Mouse (Mus musculus) adipocyte (in vitro differentiated cells): Measurements from ENCODE around the gene Ppfia4.
A peak's percentile ranks its signal among the peaks of the same experiment; 100 is the strongest.

Source experiments
- DNase-seq: peaks from one replicate; pipeline ENCODE4 v3.0.0-alpha.2; 2016; ENCODE audit warnings: low spot score

The Ppfia4 gene

DNA sequence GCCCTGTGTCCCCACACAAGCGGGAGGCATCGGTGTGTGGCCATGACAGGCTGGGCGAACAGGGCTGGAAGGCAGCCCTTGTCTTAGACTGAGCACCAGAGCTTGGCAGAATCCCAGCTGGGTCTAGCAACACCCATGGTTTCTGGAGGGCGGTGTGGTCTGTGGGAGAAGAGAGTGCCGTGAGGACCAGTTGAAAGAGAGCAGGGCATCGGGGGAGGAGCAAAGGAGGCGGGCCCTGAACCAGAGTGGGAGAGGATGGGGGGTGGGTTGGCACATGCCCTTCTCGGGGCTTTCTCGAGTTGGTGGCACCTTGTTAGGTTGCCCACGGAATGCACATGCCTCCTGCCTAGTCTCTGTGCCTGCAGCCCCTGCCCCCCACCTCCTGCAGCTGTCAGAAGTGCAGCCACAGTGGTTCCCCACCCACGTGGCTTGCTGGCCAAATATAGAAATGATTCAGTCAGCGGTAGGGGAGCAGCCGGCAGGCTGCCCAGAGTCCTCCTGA is at the start of gene Ppfia4:
TSS of gene Ppfia4 (minus strand) at position 159 of the 502 bp plus-strand sequence.
- peak; percentile 29 for DNase-seq

DNA sequence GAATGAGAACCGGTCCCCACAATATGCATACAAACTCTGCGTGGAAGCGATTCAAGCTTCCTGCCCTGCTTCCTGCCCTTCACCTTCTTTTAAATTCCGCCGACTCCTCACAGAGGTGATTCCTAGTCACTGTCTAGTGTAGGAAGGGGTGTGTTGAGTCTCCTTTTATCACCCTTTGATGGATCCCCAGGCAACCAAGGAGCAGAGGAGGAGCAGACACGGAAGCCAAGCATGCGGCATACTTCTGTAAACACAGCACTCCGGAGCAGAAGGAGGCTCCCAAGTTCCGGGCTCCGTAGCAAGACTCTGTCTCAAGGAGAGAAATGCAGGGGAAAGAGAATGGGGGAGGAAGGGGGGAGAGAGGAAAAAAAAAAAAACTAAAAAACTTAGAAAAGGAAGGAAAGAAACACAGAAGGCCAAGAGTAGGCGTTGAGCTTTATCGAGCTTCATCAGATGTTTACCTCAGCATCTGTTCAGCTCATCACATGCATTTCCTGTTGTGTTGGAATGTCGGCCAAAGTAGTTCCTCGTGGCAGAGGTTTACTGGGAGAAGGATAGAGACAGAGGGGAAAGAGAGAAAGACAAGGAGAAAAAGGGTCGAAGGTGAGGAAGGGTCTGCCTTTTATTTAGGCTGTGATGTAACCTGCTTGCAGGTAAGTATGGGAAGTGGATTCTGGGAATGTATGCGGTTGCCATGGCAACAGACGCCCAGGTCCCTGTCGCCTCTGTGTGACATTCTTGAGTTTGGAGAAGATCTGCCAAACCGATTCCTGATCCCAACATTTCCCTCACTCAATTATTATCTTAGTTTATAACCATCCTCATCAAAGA is 49.3 kb upstream of the Ppfia4 start:
- no peak for DNase-seq

DNA sequence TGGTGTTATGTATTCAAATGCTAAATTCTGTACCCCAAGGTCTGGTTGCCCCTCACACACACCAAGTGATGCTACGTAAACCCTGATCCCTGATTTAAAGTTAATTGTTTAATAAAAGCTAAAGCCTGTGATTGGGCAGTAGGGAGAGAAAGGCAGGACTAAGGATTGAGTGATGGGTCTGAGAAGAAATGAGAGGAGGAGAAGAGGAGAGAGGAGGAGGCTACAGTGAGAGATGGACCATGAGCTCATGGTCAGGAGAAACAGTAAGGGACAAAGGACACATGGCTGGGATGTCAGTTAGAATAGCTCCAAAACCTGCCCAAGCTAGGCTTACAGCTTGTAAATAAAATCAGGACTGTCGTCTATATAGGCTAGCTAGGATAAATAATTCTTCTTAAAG is 48.3 kb upstream of the Ppfia4 start:
- no peak for DNase-seq

DNA sequence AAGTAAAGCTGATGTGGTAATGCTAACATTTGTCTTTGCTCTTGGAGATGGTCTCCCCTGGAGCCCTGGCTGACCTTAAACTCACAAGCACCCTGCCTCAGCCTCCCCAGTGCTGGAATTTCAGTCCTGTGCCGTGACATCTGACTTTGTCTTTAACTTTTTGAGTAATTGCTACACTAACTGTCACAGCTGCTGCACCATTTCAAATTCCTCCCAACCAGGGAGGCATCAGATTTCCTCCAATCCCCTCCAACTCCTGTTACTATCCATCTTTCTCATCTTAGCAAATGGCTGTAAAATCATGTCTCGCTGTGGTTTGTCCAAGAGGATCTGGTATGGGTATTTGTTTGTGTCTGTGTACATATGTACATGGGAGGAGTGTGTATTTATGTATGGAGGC is 41.4 kb upstream of the Ppfia4 start:
- DNase-seq, result no peak

DNA sequence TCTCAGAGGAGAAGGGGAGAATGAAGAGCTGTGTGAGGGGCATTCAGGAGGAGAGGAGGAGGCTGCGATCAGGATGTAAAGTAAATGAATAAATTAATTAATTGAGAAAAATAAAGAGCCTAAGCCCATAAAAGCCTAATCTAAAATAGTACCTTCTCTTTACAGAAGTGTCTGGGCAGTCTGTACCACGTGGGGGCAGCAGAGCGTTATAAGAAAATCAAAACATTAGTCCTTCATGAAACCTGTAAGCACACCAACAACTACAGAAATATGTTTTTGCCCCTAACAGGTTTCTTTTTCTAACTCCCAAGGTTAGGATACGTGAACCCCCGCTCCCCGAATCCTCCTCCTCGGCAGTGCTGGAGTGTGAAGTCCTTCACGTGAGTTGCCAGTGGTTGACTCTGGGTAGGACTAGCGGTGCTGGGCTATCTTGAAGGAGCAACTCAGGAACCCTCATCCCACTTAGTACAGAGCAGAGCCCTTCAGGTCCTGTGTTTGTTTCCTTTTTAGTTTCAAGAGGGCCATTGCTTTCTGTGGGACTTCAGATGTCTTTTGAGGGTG is 36.1 kb upstream of the Ppfia4 start:
- peak; percentile 79 for DNase-seq

DNA sequence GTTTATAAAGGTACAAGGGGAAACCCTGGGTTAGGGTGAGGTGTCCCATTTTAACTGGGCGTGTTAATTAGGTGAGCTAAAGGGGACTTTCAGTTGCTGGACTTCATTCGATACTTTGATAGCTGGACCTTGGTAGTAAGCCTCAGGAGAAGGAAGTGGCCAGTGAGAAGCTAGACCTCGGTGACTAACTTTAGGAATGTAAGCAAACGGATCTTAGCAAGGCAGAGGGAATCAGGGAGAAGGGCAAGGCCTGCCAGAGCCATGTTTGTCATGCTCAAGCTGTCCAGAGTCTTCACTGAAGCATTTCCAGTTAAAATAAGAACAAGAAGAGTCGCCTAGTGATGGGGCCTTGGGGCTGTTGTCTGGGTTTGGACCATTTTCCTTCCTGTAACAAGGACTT is 32.8 kb upstream of the Ppfia4 start:
- peak; percentile 73 for DNase-seq

DNA sequence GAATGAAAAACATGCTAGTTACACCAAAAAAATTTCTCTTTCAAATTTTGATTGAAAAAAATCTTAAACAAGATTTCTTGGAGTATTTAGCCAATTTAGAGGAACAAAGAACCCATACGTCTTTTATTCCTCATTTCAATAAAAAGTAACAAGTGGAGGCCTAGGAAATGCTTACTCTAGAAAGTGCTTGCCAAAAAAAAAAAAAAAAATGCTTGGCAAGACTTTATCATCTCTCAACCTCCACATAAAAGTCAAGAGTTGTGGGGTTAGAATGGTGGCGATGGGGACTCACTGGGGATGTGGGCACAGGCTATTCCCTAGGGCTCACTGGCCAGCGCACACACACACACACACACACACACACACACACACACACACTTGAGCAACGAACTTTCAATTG is 30.5 kb upstream of the Ppfia4 start:
- no peak for DNase-seq

DNA sequence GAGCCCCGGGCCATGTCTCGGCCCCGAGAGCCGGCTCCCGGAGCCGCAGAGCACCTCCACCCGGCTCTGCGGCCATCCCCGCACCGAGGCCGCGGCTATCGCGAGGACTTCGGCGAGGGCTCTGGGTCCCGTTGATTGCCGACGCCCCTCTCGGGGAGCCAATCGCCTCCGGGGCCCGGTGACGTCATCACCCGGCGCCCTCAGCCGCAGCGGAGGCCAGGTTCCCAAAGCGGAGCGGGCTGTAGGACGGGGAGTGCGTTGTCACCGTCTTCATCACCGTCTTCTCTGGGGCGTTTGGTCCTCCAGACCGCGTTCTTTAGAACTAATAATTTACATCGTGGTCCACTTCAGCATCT is 29.1 kb upstream of the Ppfia4 start, which contains the start of gene Tmem183a:
TSS of gene Tmem183a (minus strand) at position 123 of the 356 bp plus-strand sequence.
- DNase-seq, result peak; percentile 93

DNA sequence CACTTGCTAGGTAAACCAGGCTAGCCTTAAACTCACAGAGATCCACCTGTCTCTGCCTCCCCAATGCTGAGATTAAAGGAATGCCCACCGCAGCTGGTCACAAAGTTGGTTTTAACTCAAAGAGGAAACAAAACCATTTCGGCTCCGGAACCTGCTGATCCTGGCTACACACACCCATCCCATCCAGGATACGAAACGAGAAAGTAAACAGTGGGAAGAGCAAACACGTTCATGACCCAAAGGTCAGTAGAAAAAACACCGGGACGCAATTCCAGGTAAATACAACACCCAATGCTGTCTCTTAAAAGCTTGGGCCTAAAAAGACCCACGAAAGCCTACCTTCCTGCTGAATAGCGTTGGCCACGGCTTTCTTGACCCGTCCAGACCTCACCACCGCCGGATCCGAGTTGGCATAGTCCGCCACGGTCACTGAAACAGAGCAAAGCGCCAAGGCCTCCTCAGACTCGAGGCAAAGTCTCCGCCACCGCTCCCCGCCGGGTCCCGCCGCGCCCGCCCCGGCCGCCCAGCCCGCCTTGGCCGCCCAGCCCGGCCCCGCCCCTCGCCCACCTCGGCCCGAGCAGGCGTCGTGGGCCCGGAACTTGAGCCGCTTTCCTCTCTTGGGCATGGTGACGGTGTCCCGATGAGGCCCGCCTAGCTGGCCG is 28.6 kb upstream of the Ppfia4 start:
- peak; percentile 28 for DNase-seq

DNA sequence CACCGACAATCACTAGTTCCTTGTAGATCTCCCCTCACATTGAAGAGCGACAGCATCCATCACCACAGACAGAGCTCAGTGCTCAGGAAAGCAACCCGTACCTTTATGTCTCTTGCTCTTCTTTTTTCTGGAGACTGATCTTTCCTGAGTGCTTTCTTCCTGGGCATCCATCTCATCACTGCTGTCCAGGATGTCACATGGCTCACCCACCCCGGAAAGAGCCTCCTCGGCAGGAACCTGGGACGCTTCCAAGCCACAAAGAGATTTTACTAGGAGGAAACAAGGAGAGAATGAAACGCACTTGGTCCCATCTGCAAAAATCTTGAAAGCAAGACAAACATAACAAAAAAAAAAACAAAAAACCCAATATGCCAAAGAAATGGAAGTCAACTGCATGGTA is 27.9 kb upstream of the Ppfia4 start:
- no peak for DNase-seq

DNA sequence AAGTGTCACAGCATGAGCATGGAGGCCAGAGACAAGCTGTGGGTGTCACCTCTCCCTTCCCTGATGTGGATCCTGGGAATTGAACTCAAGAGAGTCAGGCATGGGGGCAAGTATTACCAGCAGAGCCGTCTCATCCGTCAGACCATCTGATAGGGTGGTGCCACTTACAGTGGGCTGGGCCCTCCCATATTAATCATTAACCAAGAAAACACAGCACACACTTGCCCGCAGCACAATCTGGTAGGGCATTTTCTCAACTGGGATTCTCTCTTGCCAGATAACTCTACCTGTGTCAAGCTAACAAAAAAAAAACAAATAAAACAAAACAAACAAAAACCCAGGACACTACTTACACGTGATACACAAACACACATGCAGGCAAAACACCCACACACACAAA is 24.7 kb upstream of the Ppfia4 start:
- DNase-seq, result no peak

DNA sequence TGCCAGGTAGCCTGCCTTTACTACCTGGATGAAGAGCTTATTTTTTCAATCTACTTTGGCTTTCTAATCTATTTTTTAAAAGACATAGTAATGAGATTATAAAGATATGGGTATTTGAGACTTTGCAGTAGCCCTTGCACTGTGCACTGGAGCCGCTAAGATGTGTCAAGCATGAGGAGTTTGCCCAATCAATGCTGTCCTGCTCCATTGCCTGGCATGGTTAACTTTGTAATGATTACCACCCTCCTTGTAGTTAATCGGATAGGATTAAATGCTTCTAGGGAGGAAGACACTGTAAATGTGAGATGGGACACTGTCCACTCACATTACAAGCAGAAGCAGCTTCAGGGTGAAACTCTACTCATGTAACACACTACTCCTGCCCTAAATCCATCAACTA is 20.6 kb upstream of the Ppfia4 start:
- no peak for DNase-seq

DNA sequence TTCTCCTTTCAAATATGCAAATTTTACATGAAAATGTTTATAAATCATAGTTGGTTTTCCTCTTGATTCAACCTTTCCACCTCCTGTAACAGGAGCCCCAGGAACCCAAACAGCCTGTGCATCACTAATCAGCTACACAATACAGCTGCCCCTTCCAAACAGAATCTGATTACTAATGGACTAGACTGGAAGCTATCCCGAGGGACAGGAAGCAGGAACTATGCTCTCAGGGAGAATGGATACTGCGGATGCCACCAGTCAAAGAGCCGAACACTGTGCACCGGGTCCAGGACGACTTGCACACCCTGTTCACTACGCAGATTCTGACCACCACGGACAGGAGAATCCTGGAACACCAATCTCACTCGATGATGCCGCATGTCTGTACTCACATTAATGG is 15.1 kb upstream of the Ppfia4 start:
- no peak for DNase-seq

DNA sequence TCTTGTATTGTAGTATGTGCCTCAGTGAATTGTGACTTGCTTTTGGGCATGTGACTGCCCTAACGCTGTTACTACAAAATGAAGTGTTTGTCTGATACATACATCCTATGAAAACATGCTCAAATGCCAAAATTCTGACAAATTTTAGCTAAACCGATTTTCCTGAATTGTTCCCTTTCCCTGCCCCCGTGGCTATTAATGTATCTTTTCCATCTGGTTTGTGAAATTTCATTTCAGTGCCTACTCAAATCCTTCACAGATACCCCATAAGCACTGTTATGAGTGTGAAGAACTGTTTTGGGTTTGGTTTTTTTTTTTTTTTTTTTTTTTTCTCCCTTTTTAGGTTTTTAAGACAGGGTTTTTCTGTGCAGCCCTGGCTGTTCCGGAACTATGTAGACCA is 12.3 kb upstream of the Ppfia4 start:
- no peak for DNase-seq

DNA sequence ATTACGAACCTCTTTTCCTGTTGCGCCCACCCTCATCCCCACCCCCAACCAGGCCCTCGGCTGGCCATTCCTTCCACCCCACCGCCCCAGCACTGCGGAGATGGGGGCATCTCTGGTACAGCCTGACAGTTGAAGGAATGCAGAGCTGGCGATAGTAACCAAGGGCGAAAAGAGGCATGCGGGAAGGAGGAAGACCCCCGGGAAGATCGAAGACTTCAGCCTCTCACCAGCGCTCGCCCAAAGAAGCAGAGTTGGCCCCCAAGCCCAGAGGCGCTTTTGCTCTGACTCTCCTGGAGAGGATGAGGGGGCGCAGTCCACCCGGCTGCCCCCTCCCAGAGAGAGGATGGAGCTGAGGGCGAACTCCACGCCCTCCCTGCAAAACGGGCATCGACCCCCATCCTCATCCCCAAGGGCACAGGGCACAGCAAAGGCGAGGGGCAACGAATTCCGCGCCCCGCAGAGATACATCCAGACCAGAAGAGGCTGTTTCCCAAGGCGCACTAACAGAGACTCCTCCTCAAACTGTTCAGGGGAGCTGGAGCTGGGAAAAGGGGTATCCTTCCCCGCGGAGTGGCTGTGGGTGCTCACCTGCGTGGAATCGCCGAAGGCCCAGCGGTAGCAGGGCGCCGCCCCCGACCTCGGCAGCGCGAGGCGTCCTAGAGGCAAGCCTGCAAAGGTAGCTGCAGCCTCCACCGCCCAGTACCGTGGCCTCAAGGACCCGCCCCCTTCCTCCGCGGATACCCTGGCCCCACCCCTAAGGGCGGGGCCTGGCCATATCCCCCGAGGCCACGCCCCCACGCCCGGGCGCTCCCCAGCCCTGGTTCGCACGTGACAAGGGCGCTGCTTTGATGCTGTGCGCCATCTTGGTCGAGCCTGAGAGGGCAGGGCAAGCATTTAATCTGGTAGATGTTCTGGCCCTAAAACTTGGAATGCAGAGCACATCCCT is 11.6 kb upstream of the Ppfia4 start:
- no peak for DNase-seq

DNA sequence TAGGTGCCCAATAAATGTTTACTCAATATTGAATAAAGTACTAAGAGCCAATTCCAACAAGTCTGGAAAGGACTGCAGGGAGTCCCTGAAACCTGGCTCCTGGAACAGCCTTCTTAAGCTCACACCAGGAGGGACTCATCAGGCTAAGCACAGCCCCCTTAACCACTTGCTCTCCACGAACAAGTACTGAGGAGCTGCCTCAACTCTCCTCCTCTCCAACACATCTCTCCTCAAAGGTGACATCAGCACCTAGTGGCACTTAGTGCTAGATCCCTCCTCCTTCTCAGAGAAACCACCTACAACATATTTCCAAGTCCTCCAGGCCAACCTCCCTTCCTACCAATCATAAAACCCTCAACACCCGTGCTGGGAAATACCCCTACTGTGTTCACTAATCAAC is 10.8 kb upstream of the Ppfia4 start:
- DNase-seq, result no peak

DNA sequence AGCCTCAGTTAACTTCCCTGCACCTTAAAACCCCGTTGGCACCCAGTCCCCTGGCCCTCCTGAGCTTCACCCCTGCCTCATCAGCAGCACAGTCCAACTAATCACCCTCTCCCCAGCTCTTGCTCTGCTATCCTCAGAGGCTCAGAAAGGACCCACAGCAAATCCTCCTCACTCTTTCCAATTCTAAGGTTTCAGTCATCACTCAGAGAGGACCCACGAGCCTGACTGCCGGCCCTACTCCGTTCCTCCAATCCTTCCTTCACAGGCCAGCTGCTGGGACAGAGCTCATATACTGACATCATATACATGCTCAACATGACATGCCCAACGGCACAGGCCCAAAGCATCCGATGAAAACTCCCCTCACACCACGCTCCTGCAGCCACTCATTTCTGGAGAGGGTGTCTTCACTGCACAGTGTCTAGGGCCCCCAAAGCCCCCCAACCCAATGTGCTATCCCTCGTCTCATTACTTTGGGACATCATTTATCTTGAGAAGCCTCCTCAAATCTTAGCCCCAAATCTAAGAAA is 10.1 kb upstream of the Ppfia4 start:
- no peak for DNase-seq

DNA sequence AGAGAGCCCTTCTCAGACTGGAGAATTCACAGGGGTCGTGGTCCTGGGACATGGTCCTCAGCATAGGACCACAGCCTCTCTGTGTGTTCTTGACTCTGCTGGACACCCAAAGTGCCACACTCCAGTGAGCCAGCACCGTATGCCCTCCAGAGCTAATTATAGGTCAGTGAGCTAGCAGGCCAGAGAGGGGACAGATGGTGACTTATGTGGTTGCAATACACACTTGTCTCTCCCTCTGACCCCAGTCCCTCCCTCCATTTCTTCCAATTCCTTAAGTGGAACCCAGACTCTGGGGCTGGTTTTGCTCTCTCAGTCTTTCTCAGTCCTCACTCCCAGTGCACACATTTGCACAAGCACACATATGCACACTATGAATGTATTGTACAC is 9.5 kb upstream of the Ppfia4 start:
- DNase-seq, result no peak

DNA sequence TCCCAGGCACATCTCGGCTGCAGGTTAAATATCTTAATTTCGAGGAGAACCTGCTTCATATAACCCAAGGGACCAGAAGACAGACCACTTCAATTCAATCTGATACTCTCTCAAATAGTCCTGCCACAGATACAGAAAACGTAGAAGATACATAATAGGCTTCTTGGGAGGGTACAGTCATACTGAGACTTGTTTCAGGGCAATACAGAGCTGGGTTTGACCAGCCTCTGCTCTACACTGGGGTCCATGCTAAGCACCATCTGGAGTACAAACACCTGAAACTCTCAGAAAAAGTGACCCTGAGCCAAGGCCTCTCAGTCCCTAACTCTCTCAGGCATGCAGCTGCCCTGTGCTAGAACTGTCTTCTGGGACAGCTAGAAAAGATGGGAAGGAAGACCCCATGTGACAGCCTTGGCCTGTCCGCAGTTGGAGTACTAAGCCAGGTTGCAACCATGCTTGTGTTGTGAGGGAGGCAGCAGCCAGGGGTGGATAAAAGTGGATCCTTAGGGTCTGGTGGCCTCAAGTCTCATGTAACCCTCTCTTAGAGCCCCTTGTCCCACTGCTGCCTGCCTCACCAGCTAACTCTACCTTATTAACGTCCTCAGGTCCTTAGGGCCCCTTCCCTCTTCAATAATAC is 9.0 kb upstream of the Ppfia4 start:
- no peak for DNase-seq

DNA sequence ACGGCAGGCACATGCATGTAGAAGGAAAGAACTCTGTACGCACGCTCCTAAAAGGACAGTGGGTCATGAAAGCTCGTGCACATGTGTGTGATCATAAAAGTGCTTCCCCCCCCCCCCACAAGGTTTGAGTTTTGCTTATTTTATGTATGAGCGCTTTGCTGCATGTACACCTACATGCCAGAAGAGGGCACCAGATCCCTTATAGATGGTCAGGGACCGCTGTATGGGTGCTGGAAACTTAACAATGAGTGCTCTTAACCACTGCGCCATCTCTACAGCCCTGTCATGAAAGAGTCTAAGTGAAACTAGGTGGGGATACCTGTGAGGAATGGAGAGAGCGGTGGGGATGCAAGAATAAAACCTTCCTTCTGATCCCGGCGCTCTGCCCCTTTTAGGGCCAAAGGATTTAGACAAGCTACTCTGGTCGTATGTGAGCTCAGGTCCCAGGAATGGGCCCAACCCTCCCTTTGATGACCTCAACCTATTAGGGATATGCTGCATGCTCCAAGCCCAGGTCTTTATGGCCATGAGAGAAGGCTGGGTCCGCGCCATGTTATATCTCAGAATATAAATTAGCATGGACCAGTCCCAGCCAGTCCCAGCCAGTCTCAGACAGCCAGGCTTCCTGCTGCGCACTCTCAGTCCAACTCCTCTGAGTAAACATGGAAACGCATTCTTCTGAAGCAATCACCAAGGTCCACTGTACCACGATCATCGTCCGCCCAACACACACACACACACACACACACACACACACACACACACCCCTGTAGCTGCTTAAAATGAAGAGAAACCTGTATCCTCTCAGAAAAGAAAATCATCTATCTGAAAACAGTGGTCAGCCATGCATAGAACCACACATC is 7.3 kb upstream of the Ppfia4 start:
- no peak for DNase-seq
